Mouse (Mus musculus): ENCODE results near the gene Orm3. TPM values are rescaled to one million over a fixed set of nuclear protein-coding genes. Genes with fewer than 3 reads are reported as not detected.

The Orm3 gene
- polyA plus RNA-seq, 1 experiment from 2014 or later, result not detected

DNA sequence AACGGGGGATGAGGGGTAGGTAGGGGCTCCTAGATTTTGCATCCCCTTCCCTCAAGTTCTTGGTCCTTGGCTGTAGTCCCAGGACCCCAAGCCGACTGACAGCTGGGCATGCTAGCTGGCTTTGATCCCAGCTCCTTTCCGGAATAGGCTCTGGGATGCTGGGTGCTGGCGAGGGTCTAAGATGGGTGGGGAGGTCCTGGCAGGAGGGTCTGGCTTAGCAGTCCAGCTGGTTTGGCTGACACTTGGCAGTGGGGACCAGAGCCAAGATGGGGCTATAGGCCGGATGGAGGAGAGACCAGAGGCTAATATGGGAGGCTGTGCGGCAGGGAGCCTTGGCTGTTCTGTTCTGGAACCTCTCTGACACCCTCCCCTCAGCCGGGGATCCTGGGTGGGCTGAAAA, 52.3 kb downstream of the Orm3 start:
- Histone ChIP-seq H3K27ac (peak overlapping the region; percentile 4; the same call in 1 of the 2 replicates), H3K9ac (replicated peaks) (peak overlapping the region; percentile 17; the same call in 1 of the 2 replicates), H3K36me3 (no peaks in the 10 kb centered on the region), H3K27me3 (no peaks in the 10 kb centered on the region), H3K4me2 (replicated peaks) (peak overlapping the region; percentile 92), H3K4me3 (replicated peaks) (peak overlapping the region; percentile 69), H3K9me3 (no peaks in the 10 kb centered on the region), H3K4me1 (replicated peaks) (peaks cover 59% of the 10 kb centered on the region)
- 54% methylated on average over 7 of the region's 7 CpGs for WGBS
- ATAC-seq, result peak; percentile 1

DNA sequence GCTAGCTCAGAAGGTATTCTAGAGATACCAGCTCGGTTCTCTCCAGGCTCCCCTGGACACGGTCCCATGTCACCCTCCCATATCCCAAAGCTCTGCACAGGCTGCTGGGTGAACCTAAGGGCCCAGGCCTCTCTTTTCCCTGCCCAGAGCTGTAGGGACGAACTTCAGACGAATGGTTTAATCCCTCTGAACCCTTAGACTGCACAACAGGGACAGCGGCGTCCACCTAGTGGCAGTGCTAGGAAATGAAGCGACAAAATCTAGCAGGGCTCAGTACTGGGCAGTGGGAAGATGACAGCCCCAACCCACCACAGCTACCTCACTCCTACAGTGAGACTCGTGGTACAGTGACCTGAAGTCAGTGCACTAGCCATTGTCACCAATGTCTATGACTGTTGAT, 52.7 kb downstream of the Orm3 start:
- Histone ChIP-seq H3K4me1 (replicated peaks) (peaks cover 55% of the 10 kb centered on the region), H3K9me3 (no peaks in the 10 kb centered on the region), H3K4me2 (replicated peaks) (peak overlapping the region; percentile 92), H3K27me3 (no peaks in the 10 kb centered on the region), H3K27ac (peak overlapping the region; percentile 4; the same call in 1 of the 2 replicates), H3K9ac (replicated peaks) (peak overlapping the region; percentile 72; the same call in 1 of the 2 replicates), H3K4me3 (replicated peaks) (peak overlapping the region; percentile 69), H3K36me3 (no peaks in the 10 kb centered on the region; the same call in 1 of the 2 replicates)
- 9% methylated on average over 8 of the region's 8 CpGs for WGBS
- ATAC-seq, result peak; percentile 38

Other genes with a start within 250 kb of the Orm3 start
- 1.4 TPM in 1 of 2 replicates, not detected in the other for gene Ambp, start 201.4 kb upstream of the Orm3 start, polyA plus RNA-seq (2015; fragmentation: Nextera tagmentation; extraction: Ambion mirVana)
- gene Kif12, start 184.0 kb upstream of the Orm3 start, polyA plus RNA-seq (2015; fragmentation: Nextera tagmentation; extraction: Ambion mirVana), result 0.23 TPM in 1 of 2 replicates, not detected in the other
- gene Col27a1, start 142.2 kb upstream of the Orm3 start, polyA plus RNA-seq (2015; fragmentation: Nextera tagmentation; extraction: Ambion mirVana), result 1.3 and 2.1 TPM in 2 replicates
- not detected in 2 replicates for gene Orm1, start 11.6 kb upstream of the Orm3 start, polyA plus RNA-seq (2015; fragmentation: Nextera tagmentation; extraction: Ambion mirVana)
- gene Orm2, start 6.3 kb downstream of the Orm3 start, polyA plus RNA-seq (2015; fragmentation: Nextera tagmentation; extraction: Ambion mirVana), result not detected in 2 replicates
- 10.7 and 11.8 TPM in 2 replicates for gene Akna, start 47.2 kb downstream of the Orm3 start, polyA plus RNA-seq (2015; fragmentation: Nextera tagmentation; extraction: Ambion mirVana)
- 6.6 and 10.3 TPM in 2 replicates for gene Whrn, start 139.8 kb downstream of the Orm3 start, polyA plus RNA-seq (2015; fragmentation: Nextera tagmentation; extraction: Ambion mirVana)
- gene Atp6v1g1, start 188.6 kb downstream of the Orm3 start, polyA plus RNA-seq (2015; fragmentation: Nextera tagmentation; extraction: Ambion mirVana), result 461 and 466 TPM in 2 replicates
- gene Tmem268, start 202.6 kb downstream of the Orm3 start, polyA plus RNA-seq (2015; fragmentation: Nextera tagmentation; extraction: Ambion mirVana), result 2.7 and 2.8 TPM in 2 replicates
- gene Gm11213, start 249.1 kb downstream of the Orm3 start, polyA plus RNA-seq (2015; fragmentation: Nextera tagmentation; extraction: Ambion mirVana), result not detected in 2 replicates

Data from midbrain, embryonic 13.5 days (tissue).